Mouse (Mus musculus) liver, embryonic 14.5 days (tissue): ENCODE measurements around the gene Msi2.

Experiments
- CTCF ChIP-seq: IDR thresholded peaks from 2 replicates; pipeline ENCODE4 v1.5.1; 2016; ENCODE audit warnings: antibody characterized with exemption, low read depth, control low read depth
- EP300 ChIP-seq: IDR thresholded peaks from 2 replicates; pipeline ENCODE4 v1.6.1; 2016; ENCODE audit warnings: antibody characterized with exemption, low read depth

GRCm38 (mm10) chr11:88758402-88758801 is 40.1 kb upstream of the Msi2 start:
- TF ChIP-seq CTCF (no peak), EP300 (no peak)
